Mouse (Mus musculus) CH12F3 (cell line): ENCODE measurements around the gene Uba2.
"Not testable (repeated sequence)": the region's sequence is repeated elsewhere in the genome, so short reads cannot be mapped to it uniquely, and the experiment has no call there.

Source experiments
- in situ Hi-C: fragments of 300-500 bp; cut with MboI; formaldehyde crosslinking; loops from 2 replicates; pipeline ENCODE4 v1.14.3; 2020; ENCODE audit warnings: low sequenced_read_pairs

Gene Uba2

GRCm38 (mm10) chr7:34169454-34169853 is at the start of gene Uba2:
Gene Uba2, minus strand, starts transcription at chr7:34169599.
- in situ Hi-C loops: no loop called here

- in situ Hi-C loops: no loop called here
These were observed 49.1 kb upstream of the Uba2 start for GRCm38 (mm10) chr7:34218496-34218895.

GRCm38 (mm10) chr7:34216474-34216873 is 47.1 kb upstream of the Uba2 start:
- in situ Hi-C loops: no loop called here

GRCm38 (mm10) chr7:34215481-34215880 is 46.1 kb upstream of the Uba2 start:
- in situ Hi-C loops: no loop called here

- in situ Hi-C loops: no loop called here
These were observed 45.2 kb upstream of the Uba2 start for GRCm38 (mm10) chr7:34214644-34215043.

GRCm38 (mm10) chr7:34213281-34213680 is 43.9 kb upstream of the Uba2 start:
- in situ Hi-C loops: no loop called here

GRCm38 (mm10) chr7:34208027-34208745 is 38.8 kb upstream of the Uba2 start:
- in situ Hi-C loops: no loop called here

- in situ Hi-C loops: no loop called here
These were observed 36.9 kb upstream of the Uba2 start for GRCm38 (mm10) chr7:34206331-34206730.

GRCm38 (mm10) chr7:34202147-34202546 is 32.7 kb upstream of the Uba2 start:
- in situ Hi-C loops: not testable (repeated sequence)

GRCm38 (mm10) chr7:34200829-34201228 is 31.4 kb upstream of the Uba2 start:
- in situ Hi-C loops: no loop called here

- in situ Hi-C loops: no loop called here
These were observed 28.9 kb upstream of the Uba2 start for GRCm38 (mm10) chr7:34198346-34198745.

GRCm38 (mm10) chr7:34196132-34197128 is 27.0 kb upstream of the Uba2 start, which contains the start of gene Pdcd2l:
Gene Pdcd2l, minus strand, starts transcription at chr7:34196661.
- in situ Hi-C loops: no loop called here

GRCm38 (mm10) chr7:34195632-34196031 is 26.2 kb upstream of the Uba2 start:
- in situ Hi-C loops: no loop called here

- in situ Hi-C loops: no loop called here
These were observed 23.4 kb upstream of the Uba2 start for GRCm38 (mm10) chr7:34192825-34193224.

GRCm38 (mm10) chr7:34189376-34189989 is 20.1 kb upstream of the Uba2 start:
- in situ Hi-C loops: no loop called here

GRCm38 (mm10) chr7:34183794-34184193 is 14.4 kb upstream of the Uba2 start:
- in situ Hi-C loops: no loop called here

GRCm38 (mm10) chr7:34183356-34183755 is 14.0 kb upstream of the Uba2 start:
- in situ Hi-C loops: no loop called here

- in situ Hi-C loops: not testable (repeated sequence)
These were observed 6.8 kb upstream of the Uba2 start for GRCm38 (mm10) chr7:34176241-34176640.

- in situ Hi-C loops: no loop called here
These were observed 2.9 kb upstream of the Uba2 start for GRCm38 (mm10) chr7:34172251-34172650.

GRCm38 (mm10) chr7:34168470-34169251 is 738 bp downstream of the Uba2 start:
- in situ Hi-C loops: no loop called here
